Mouse (Mus musculus) lung, adult 2 months (tissue): Measurements from ENCODE around the gene Gna15.

Experiments used
- CTCF ChIP-seq: fragments of 200-500 bp; IDR thresholded peaks from 2 replicates; pipeline ENCODE4 v1.5.1; 2011; ENCODE audit warnings: mild to moderate bottlenecking, low read length, control low read depth; ENCODE audit not compliant: insufficient read depth
- POLR2A ChIP-seq: fragments of 200-500 bp; IDR thresholded peaks from 2 replicates; pipeline ENCODE4 v1.6.1; 2011; ENCODE audit warnings: low read depth, mild to moderate bottlenecking, control low read depth, low read length, borderline replicate concordance; ENCODE audit errors: extremely low read depth

GRCm38 (mm10) chr10:81483983-81484382, 40.0 kb downstream of the Gna15 start:
- TF ChIP-seq POLR2A (no peak), CTCF (peak; percentile 38)
